Mouse (Mus musculus): Measurements from ENCODE around the gene Cdhr3.
A peak's percentile ranks its signal among the peaks of the same experiment; 100 is the strongest.

GRCm38 (mm10) chr12:33040811-33041210 is 51.9 kb downstream of the Cdhr3 start:
- no peak for TF ChIP-seq CTCF (IDR thresholded peaks at IDR 0.05; ENCODE audit: low read depth)
- TF ChIP-seq EP300 (IDR thresholded peaks at IDR 0.05; ENCODE audit: low read depth) = peak; percentile 64
